Mouse (Mus musculus) stomach, embryonic 16.5 days (tissue): Measurements from ENCODE around the gene Arap1. TPM values are rescaled to one million over a fixed set of nuclear protein-coding genes. Genes with fewer than 3 reads are reported as not detected.
A peak's percentile ranks its signal among the peaks of the same experiment; 100 is the strongest.

Source experiments
- ATAC-seq: fragments of 200-750 bp; cut with Nextera tagmentation; 2 replicates; pipeline ENCODE4 v1.8.0; 2017; ENCODE audit warnings: moderate number of reproducible peaks, moderate TSS enrichment; ENCODE audit not compliant: insufficient read depth, low FRiP score
- H3K27ac ChIP-seq: fragments of 300-500 bp; sonication (generic); 2 replicates; pipeline ENCODE4 v1.5.1; 2014; ENCODE audit warnings: low read length
- H3K27me3 ChIP-seq: fragments of 300-500 bp; sonication (generic); 2 replicates; pipeline ENCODE4 v1.6.1; 2014; ENCODE audit warnings: low read length, control low read depth, mixed read lengths; ENCODE audit not compliant: control insufficient read depth, insufficient read depth
- H3K36me3 ChIP-seq: fragments of 300-500 bp; sonication (generic); 2 replicates; pipeline ENCODE4 v1.6.1; 2014; ENCODE audit warnings: low read length; ENCODE audit not compliant: control insufficient read depth, insufficient read depth
- H3K4me1 ChIP-seq: fragments of 300-500 bp; sonication (generic); 2 replicates; pipeline ENCODE4 v1.6.1; 2014; ENCODE audit warnings: low read length, control low read depth, mixed read lengths; ENCODE audit not compliant: control insufficient read depth, insufficient read depth
- H3K4me2 ChIP-seq: fragments of 300-500 bp; sonication (generic); 2 replicates; pipeline ENCODE4 v1.6.1; 2014; ENCODE audit warnings: low read depth, low read length, mixed read lengths
- H3K4me3 ChIP-seq: fragments of 300-500 bp; sonication (generic); replicated peaks from 2 replicates; pipeline ENCODE4 v1.5.1; 2014; ENCODE audit warnings: mild to moderate bottlenecking, low read length
- H3K9ac ChIP-seq: fragments of 300-500 bp; sonication (generic); 2 replicates; pipeline ENCODE4 v1.6.1; 2014; ENCODE audit warnings: low read length
- H3K9me3 ChIP-seq: fragments of 300-500 bp; sonication (generic); replicated peaks from 2 replicates; pipeline ENCODE4 v1.6.1; 2016; ENCODE audit warnings: low read length, control low read depth; ENCODE audit not compliant: control insufficient read depth
- WGBS: fragments of 180-500 bp; shearing (Covaris S2); extraction: QIAGEN DNeasy Blood & Tissue Kit; methylation state at CpG from one replicate; pipeline ENCODE4 v1.1.7; 2014; 5-methylcytosine and 5-hydroxymethylcytosine counted together
- polyA plus RNA-seq: library from polyadenylated mRNA; unstranded; fragments of >200 nt; fragmentation: Nextera tagmentation; extraction: Ambion mirVana; gene quantifications from 2 replicates; pipeline ENCODE4 v1.2.1, GENCODE M21; 2015

Gene Arap1
- 105 and 111 TPM in 2 replicates for polyA plus RNA-seq

GRCm38 (mm10) chr7:101347767-101348270 is at the start of gene Arap1:
Gene Arap1, plus strand, starts transcription at chr7:101348067.
- Histone ChIP-seq H3K36me3 (0 out of 2 replicates have a peak, but pooled peaks cover 3% of the 10 kb centered on the region), H3K9me3 (no peaks in the 10 kb centered on the region), H3K4me3 (peak within 1 kb of the TSS; percentile 64), H3K4me2 (peak within 1 kb of the TSS; percentile 94), H3K9ac (peak within 1 kb of the TSS; percentile 71), H3K27me3 (no peaks in the 10 kb centered on the region), H3K27ac (peak within 1 kb of the TSS; percentile 18; the same call in 1 of the 2 replicates), H3K4me1 (peaks cover 15% of the 10 kb centered on the region)
- peak; percentile 88 for ATAC-seq
- under 1% methylated on average over 35 of the region's 35 CpGs for WGBS

GRCm38 (mm10) chr7:101298375-101298774 is 49.5 kb upstream of the Arap1 start:
- Histone ChIP-seq H3K36me3 (no peaks in the 10 kb centered on the region), H3K4me2 (no peak overlapping the region), H3K27me3 (no peaks in the 10 kb centered on the region), H3K4me1 (peaks cover 22% of the 10 kb centered on the region), H3K9me3 (no peaks in the 10 kb centered on the region), H3K27ac (no peak overlapping the region), H3K9ac (no peak overlapping the region), H3K4me3 (no peak overlapping the region)
- ATAC-seq = no peak
- WGBS = 75% methylated on average over 3 of the region's 3 CpGs

- no peaks in the 10 kb centered on the region for H3K9me3 ChIP-seq
- peak overlapping the region; percentile 94 for H3K4me2 ChIP-seq
- ATAC-seq = peak; percentile 27
- H3K27me3 ChIP-seq = no peaks in the 10 kb centered on the region
- peaks cover 19% of the 10 kb centered on the region for H3K4me1 ChIP-seq
- H3K9ac ChIP-seq = peak overlapping the region; percentile 86
- H3K4me3 ChIP-seq = peak overlapping the region; percentile 72
- WGBS = 3% methylated on average over 30 of the region's 30 CpGs
- H3K27ac ChIP-seq = peak overlapping the region; percentile 70
- no peaks in the 10 kb centered on the region for H3K36me3 ChIP-seq
These were observed 46.4 kb upstream of the Arap1 start for GRCm38 (mm10) chr7:101301361-101301880.

DNA sequence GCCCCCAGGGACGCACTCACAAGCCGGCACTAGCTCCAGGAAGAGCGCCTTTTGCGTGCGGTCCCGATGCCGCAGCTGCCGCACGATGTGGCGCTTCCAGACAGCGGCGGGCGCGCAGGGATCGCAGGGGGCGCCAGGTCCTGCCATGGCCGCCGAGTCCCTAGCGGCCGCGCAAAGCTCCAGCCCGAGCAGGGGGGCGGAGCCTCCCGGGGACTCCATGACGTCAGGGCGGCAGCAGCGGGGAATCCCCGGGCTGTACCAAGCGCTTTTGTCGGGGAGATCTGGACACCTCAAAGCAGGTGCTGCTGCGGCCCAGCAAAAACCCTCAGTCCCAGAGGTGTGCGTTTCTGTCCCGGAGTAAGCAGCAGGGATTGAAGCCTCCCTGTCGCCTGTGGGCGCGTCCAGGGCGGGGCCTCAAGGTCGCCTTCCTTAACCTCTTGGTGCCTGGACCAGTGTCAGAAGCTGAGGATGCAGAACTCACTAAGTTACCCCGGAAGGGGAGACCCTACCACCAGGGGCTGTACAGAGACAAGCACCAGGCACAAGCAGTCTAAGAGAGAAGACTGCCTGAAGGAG is 45.9 kb upstream of the Arap1 start, which contains the start of gene Atg16l2:
TSS of gene Atg16l2 (minus strand) at position 371 of the 576 bp plus-strand sequence.
- no peaks in the 10 kb centered on the region for H3K9me3 ChIP-seq
- WGBS = 0% methylated on average over 39 of the region's 39 CpGs
- H3K4me1 ChIP-seq = peaks cover 16% of the 10 kb centered on the region
- H3K36me3 ChIP-seq = no peaks in the 10 kb centered on the region
- H3K4me3 ChIP-seq = peak within 1 kb of the TSS; percentile 72
- H3K27ac ChIP-seq = peak within 1 kb of the TSS; percentile 70
- H3K4me2 ChIP-seq = peak within 1 kb of the TSS; percentile 94
- peak; percentile 95 for ATAC-seq
- peak within 1 kb of the TSS; percentile 86 for H3K9ac ChIP-seq
- no peaks in the 10 kb centered on the region for H3K27me3 ChIP-seq

- WGBS = 35% methylated on average over 7 of the region's 7 CpGs
- ATAC-seq = no peak
- H3K9ac ChIP-seq = peak overlapping the region; percentile 86
These were observed 45.2 kb upstream of the Arap1 start for GRCm38 (mm10) chr7:101302691-101303090.

GRCm38 (mm10) chr7:101306841-101307240 is 41.0 kb upstream of the Arap1 start:
- H3K9ac ChIP-seq = no peak overlapping the region
- H3K4me3 ChIP-seq = no peak overlapping the region
- 37% methylated on average over 2 of the region's 2 CpGs for WGBS
- H3K27ac ChIP-seq = no peak overlapping the region
- H3K27me3 ChIP-seq = no peaks in the 10 kb centered on the region
- H3K36me3 ChIP-seq = no peaks in the 10 kb centered on the region
- no peaks in the 10 kb centered on the region for H3K9me3 ChIP-seq
- H3K4me1 ChIP-seq = peaks cover 6% of the 10 kb centered on the region
- no peak overlapping the region for H3K4me2 ChIP-seq
- ATAC-seq = no peak

More at GRCm38 (mm10) chr7:101302691-101303090, 45.2 kb upstream of the Arap1 start:
- Histone ChIP-seq H3K27me3 (no peaks in the 10 kb centered on the region), H3K4me1 (peaks cover 15% of the 10 kb centered on the region), H3K27ac (peak overlapping the region; percentile 43), H3K9me3 (no peaks in the 10 kb centered on the region), H3K4me2 (peak overlapping the region; percentile 94), H3K36me3 (no peaks in the 10 kb centered on the region), H3K4me3 (peak overlapping the region; percentile 72)

DNA sequence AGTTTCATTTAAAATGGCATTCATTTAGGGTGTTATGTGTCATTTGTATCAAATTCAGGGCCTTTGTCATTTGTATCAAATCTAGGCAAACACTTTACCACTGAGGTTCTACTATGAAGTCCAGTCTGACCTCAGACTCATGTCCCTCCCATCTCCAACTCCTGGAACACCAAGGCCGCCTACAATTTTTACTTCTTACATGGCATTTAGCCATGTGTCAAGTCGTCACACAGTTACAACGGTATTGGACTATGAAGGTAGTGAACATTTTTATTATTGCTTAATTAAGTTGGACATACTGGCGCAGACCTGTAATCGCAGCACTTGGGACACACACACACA is 37.9 kb upstream of the Arap1 start:
- Histone ChIP-seq H3K4me2 (peak overlapping the region; percentile 60), H3K4me1 (no peaks in the 10 kb centered on the region), H3K9ac (peak overlapping the region; percentile 71), H3K36me3 (no peaks in the 10 kb centered on the region), H3K4me3 (peak overlapping the region; percentile 56), H3K27ac (peak overlapping the region; percentile 89), H3K9me3 (no peaks in the 10 kb centered on the region), H3K27me3 (no peaks in the 10 kb centered on the region)
- ATAC-seq = no peak
- whole genome bisulfite sequencing = 30% methylated on average over 5 of the region's 5 CpGs

GRCm38 (mm10) chr7:101310327-101311028 is 37.4 kb upstream of the Arap1 start:
- H3K9me3 ChIP-seq = no peaks in the 10 kb centered on the region

DNA sequence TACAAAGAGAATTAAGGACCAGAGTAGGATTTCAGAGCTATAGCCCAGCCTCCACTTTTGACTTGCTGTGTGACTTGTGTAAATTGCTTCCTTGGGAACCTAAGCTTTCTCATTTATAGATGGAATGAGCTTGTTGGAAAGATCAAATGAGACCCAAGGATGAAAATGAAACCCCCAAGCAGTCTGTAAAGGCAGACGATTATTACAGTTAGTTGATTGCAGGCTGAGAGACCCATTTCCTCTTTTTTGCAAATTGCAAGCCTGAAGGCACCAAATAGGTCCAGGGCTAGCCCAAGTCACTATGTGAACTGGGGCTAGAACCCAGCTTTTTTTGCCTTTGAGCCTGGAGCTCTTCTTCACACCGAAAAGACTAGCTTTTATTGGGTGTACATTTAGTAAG is 36.8 kb upstream of the Arap1 start:
- Histone ChIP-seq H3K27ac (no peak overlapping the region), H3K9ac (0 out of 2 replicates have a peak overlapping the region, but pooled peaks have one; percentile 31)

More at GRCm38 (mm10) chr7:101310327-101311028, 37.4 kb upstream of the Arap1 start:
- Histone ChIP-seq H3K4me2 (peak overlapping the region; percentile 60), H3K36me3 (no peaks in the 10 kb centered on the region), H3K4me1 (0 out of 2 replicates have a peak, but pooled peaks cover 2% of the 10 kb centered on the region), H3K27ac (peak overlapping the region; percentile 89), H3K27me3 (no peaks in the 10 kb centered on the region), H3K9ac (peak overlapping the region; percentile 71), H3K4me3 (peak overlapping the region; percentile 56)
- WGBS = under 1% methylated on average over 43 of the region's 43 CpGs
- ATAC-seq = peak; percentile 96

More for the DNA sequence above, 36.8 kb upstream of the Arap1 start:
- H3K9me3 ChIP-seq = no peaks in the 10 kb centered on the region
- peak overlapping the region; percentile 60 for H3K4me2 ChIP-seq
- 0 out of 2 replicates have a peak, but pooled peaks cover 7% of the 10 kb centered on the region for H3K4me1 ChIP-seq
- 36% methylated on average over 2 of the region's 2 CpGs for WGBS
- ATAC-seq = no peak
- peak overlapping the region; percentile 14 for H3K4me3 ChIP-seq
- no peaks in the 10 kb centered on the region for H3K36me3 ChIP-seq
- H3K27me3 ChIP-seq = no peaks in the 10 kb centered on the region
